Mouse (Mus musculus) bone marrow, adult 2 months (tissue): ENCODE data around the gene Ubp1.

Experiments
- CTCF ChIP-seq: fragments of 200-500 bp; IDR thresholded peaks from 2 replicates; pipeline ENCODE4 v1.5.1; 2011; ENCODE audit warnings: low read length, control low read depth; ENCODE audit not compliant: control insufficient read depth, insufficient read depth
- POLR2A ChIP-seq: fragments of 200-500 bp; IDR thresholded peaks from 2 replicates; pipeline ENCODE4 v1.6.1; 2011; ENCODE audit warnings: low read depth, mild to moderate bottlenecking, control low read depth, low read length, borderline replicate concordance; ENCODE audit not compliant: control insufficient read depth

DNA sequence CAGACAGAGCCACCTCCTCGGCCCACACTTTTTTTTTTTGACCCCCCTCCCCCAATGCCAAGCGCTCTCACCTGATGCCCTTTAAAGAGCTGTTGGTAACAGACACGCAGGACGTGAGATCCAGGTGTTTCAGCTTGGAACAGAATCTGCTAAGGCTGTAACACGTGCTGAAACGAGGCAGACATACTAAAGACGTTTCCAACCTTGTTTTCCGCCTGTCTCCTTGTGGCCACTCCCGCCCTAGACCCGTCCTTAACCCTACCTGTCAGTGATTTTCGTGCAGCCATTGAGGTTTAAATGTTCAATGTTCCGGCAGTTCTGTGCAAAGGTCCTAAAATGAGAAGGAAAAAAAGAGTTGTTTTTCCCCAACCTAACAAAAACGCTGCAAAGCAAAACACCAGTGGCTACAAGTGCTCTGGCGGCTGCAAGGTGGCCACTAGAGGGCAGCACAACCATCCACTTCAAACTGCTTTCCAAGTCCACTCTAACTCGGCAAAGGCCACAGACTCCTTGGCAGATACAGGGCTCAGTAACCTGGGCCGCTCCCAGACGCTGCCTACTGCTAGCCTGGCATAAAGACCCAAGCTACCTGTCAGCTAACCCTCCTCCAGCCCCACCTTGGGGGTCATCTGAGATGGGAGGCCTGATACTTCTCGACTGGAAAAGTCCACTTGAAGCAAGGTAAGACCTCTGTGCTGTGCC, 60.0 kb downstream of the Ubp1 start:
- TF ChIP-seq POLR2A (no peak), CTCF (peak; percentile 88)
